8 mouse cellular contexts compared by ENCODE assay signal in genomic region chr10:115097163-115097562, GRCm38 (mm10).
DNase-seq lines count a peak whose midpoint lies in the region; ATAC-seq and TF ChIP-seq lines count a peak whose summit lies in the region.
"Had no signal": no experiment of that assay in that cellular context is flagged by ENCODE, and none has a peak within 500 bp of the region (broad histone marks: within the 10 kb centered on the region; RNA-seq: fewer than 3 reads in every experiment).

No protein-coding gene starts in this region.

- TF ChIP-seq CTCF in E14TG2a.4 (conservative IDR thresholded peaks at IDR 0.05; ENCODE audit: low read length) (peak; percentile 80), Patski (IDR thresholded peaks at IDR 0.05) (peak; percentile 82)

- WGBS in hindbrain, embryonic 12.5 days: 17% methylated on average over 5 of the region's 5 CpGs

- ATAC-seq in Patski: no peak
- ATAC-seq in hindbrain, embryonic 12.5 days (ENCODE audit: low FRiP score): peak; percentile 72

- H3K9ac ChIP-seq in hindbrain, embryonic 12.5 days: no peak overlapping the region
- H3K9ac ChIP-seq: heart, embryonic 13.5 days had no signal

- H3K9me3 ChIP-seq in E14TG2a.4 (ENCODE audit: low read length): no peaks in the 10 kb centered on the region
- H3K9me3 ChIP-seq in hindbrain, embryonic 12.5 days (replicated peaks): no peaks in the 10 kb centered on the region
- H3K9me3 ChIP-seq: heart, embryonic 13.5 days had no signal

- H3K4me1 ChIP-seq in E14TG2a.4 (replicated peaks; ENCODE audit: low read depth, low read length): no peaks in the 10 kb centered on the region
- no peaks in the 10 kb centered on the region for H3K4me1 ChIP-seq in hindbrain, embryonic 12.5 days
- H3K4me1 ChIP-seq: heart, embryonic 13.5 days had no signal

- no peak overlapping the region for H3K4me2 ChIP-seq in hindbrain, embryonic 12.5 days (replicated peaks)
- H3K4me2 ChIP-seq: heart, embryonic 13.5 days had no signal

- H3K36me3 ChIP-seq in E14TG2a.4 (ENCODE audit: insufficient read depth, low read length): no peaks in the 10 kb centered on the region
- H3K36me3 ChIP-seq in hindbrain, embryonic 12.5 days: no peaks in the 10 kb centered on the region
- H3K36me3 ChIP-seq: heart, embryonic 13.5 days had no signal

- in situ Hi-C loops in Patski (cut with MboI; ENCODE audit: low pct_unique_long_range_greater_than_20kb): no loop called here

- H3K4me3 ChIP-seq in E14TG2a.4 (replicated peaks; ENCODE audit: low read length): no peak overlapping the region
- no peak overlapping the region for H3K4me3 ChIP-seq in hindbrain, embryonic 12.5 days
- H3K4me3 ChIP-seq: heart, embryonic 13.5 days had no signal

- CTCF ChIA-PET in Patski (lab: Charles Lee): no interaction called here

- DNase-seq in Patski (ENCODE audit: low read depth, low spot score): no peak
- DNase-seq in embryo, embryonic 11.5 days (ENCODE audit: low read depth, low spot score): peak; percentile 68
- peak; percentile 26 to 76 for DNase-seq in layer of hippocampus, adult 8-10 months (ENCODE audit: low spot score in 2 of 2)
- DNase-seq in lung, postnatal 10 days: peak; percentile 25
- peak; percentile 41 for DNase-seq in right cerebral cortex, postnatal 14 days

- POLR2A ChIA-PET in Patski (lab: Charles Lee): no interaction called here

- H3K27me3 ChIP-seq in E14TG2a.4 (ENCODE audit: insufficient read depth, low read length) (peaks cover 4% of the 10 kb centered on the region; the same call in 1 of the 2 replicates), Patski (peaks cover 6% of the 10 kb centered on the region)
- H3K27me3 ChIP-seq in hindbrain, embryonic 12.5 days: no peaks in the 10 kb centered on the region
- H3K27me3 ChIP-seq: heart, embryonic 13.5 days had no signal

- H3K27ac ChIP-seq in hindbrain, embryonic 12.5 days: no peak overlapping the region
- H3K27ac ChIP-seq: heart, embryonic 13.5 days had no signal
